Mouse (Mus musculus): ENCODE measurements around the gene Akap6.

Akap6 gene

GRCm38 (mm10) chr12:53057606-53058005 is 358.4 kb downstream of the Akap6 start:
- no peak for DNase-seq

DNA sequence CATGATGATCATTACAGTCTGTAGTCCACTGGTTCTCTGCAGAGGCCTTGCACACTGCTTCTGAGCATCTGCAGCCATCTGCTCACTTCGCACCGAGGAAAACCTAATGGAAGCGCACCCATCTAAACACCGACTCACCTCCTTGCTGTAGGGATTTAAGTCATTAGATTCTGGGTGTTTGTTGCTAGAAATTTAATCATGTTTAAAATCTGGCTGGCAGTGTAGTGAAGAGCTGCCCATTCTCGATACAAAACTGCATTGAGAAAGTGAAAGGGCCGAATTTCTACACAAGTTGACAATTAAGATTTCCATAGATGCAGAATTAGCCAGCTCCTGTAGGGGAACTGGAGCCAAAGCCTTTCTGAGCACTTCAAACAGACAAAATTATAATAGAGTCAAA is 361.7 kb downstream of the Akap6 start:
- no peak for DNase-seq

GRCm38 (mm10) chr12:53061466-53062124 is 362.4 kb downstream of the Akap6 start:
- DNase-seq: no peak

- DNase-seq: no peak
These were observed 363.8 kb downstream of the Akap6 start for GRCm38 (mm10) chr12:53063003-53063402.

GRCm38 (mm10) chr12:53064241-53064760 is 365.1 kb downstream of the Akap6 start:
- DNase-seq: no peak

DNA sequence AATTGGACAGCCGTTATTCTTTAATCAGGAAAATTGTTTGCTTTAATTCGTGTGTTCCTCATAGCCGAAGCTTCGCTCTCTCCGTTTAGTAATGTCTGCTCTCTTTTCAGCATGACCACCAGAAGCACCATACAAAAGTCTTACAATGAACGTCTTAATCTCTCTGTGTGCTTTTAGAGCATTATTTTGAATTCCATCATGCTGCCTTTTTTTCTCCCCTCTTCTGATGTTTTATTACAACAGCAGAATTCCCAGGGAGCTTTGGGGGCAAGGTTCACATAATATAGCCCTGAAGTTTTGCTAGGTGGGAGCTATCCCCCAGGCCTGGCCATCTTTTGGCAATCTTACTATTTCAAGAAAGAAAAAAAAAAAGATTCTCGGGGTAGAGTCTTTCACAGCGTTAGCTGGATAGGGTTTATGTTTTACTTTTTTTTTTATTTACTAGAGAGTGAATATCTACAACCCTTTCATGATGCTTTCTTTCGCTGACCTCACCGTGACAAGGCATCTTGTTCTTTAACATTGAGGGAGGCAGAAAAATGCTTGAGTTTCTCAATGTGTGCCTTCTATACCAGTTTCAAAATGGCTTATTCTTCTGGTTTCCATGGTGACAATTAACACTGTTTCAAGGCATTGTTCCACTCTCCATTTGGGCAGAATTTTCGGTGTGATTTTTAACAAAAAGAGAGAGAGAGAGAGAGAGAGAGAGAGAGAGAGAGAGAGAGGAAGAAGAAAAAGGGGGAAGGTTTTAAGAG is 366.0 kb downstream of the Akap6 start:
- no peak for DNase-seq

DNA sequence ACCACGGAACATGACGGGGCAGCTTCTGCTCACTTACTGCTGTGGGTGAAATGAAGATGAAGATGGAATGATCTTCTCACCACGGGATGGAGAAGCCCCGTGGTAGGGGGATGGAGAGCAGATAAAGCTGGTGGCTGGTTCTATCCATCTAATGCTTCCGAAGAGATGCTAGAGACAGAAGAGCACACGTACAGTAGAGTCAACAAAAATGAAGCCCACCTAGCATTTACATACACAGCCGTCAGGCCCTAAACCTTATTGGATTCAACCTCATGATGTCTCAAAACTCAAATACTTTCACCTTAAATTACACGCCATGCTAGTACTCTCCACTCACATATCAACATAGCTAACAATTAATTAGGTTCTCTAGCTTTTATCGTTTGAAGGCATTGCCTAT is 367.1 kb downstream of the Akap6 start:
- DNase-seq: no peak

DNA sequence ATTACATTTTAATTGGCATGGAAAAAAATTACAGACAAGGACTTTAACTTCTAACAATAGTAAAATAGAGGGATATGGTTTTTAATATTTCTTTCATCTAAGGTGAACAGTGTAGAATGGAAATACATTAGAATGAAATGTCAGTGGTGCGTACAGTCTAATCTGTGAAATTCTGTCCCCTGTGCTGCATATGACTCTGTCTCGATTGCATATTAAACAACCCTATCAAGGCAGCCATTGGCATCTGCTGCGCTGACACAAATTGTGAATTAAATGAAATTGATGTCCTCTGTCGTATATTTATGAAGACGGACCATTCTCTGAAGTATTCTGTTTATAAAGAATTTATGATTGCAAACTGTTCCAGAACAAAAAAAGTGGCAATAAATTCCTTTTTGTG is 371.7 kb downstream of the Akap6 start:
- DNase-seq: no peak

GRCm38 (mm10) chr12:53076595-53077400 is 377.6 kb downstream of the Akap6 start:
- no peak for DNase-seq

DNA sequence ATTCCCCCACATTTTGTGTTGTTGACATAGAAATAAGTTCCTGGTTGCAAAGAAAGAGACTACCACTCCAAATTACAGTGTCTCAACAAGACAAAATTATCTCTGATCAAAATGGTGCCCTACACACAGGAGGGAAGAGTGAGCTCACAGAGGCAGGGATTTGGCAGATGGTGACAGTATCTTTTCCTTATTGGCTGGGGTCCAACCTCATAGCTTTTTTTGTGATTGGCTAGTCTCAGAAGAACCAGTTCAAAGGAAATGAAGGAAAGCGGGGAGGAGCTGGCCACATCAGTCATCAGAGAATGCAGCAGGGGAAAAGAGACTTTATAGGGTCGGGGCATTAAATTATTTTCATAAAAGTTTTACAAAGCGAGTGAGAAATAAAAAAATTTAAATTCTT is 386.6 kb downstream of the Akap6 start:
- DNase-seq: no peak

DNA sequence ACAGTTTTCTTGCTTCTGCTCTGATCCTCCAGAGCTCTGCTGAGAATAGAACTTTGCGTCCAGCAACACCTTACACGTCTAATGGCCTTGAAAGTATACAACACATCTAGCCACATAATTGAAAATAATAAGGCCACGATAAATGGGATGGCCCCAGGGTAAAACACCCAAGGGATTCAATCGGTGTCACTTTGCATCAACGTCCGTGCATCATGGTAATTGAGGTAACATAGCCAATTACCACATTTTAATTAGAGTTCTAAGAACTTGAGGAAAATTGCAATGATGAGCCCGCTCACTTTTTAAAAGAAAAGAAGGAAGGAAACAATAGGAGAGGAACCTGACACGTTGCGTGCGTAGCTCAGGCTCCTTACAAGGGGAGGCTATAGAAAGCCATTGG is 413.1 kb downstream of the Akap6 start:
- DNase-seq: no peak

GRCm38 (mm10) chr12:53119352-53119751 is 420.2 kb downstream of the Akap6 start:
- no peak for DNase-seq

DNA sequence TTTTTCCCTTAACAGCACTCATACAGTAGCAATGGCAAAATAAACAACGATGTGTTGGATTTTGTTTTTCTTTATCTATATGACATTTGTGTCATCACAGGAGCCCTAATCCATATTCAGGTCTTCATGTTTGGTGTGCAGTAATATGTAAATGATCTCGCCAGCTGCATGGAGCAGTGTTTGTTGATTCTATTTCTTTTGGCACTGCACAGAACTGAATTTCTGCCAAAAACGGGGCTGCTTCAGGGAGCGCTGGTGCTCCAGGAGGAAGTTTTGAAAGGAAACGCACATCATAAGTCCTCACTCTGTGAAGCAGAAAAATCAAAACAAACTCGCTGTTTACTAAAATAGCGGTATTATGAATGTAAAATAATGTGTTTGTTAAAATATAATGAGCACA is 424.9 kb downstream of the Akap6 start:
- no peak for DNase-seq

DNA sequence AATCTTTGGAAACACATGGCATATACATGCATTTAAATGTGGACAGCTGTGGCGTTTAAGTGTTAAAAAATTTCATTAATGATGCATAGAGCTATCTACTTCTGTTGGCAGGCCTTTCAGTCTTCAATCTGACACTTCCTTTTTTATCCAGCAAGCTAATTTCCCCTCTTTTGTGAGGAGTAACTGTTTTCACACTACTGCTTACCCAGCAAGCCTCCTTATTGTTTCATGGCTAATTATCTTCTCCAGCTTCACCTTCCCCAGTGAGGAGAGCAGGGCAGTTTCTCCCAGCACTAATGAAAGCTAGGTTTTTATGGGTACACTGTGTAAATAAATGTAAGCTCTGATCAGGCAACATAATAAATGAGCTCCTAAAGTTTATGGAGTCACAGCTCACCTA is 425.5 kb downstream of the Akap6 start:
- no peak for DNase-seq

DNA sequence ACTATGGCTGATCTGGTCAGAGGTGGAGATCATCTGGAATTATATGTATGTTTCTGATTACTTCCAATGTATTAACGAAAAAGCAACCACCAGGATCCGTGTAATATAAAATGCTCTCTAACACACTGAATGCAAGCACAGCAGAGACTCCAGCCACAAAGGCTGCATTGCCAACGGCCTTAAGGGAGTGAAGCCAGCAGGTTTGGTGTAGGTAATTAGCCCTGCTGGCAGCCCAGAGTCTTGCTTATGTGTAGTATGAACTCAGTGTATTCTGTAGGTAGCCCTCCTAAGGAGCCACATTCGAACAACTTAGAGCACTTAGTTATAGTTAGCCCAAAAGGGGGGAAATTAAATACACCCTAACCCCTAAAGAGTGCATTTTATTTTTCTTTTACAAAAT is 426.1 kb downstream of the Akap6 start:
- no peak for DNase-seq

DNA sequence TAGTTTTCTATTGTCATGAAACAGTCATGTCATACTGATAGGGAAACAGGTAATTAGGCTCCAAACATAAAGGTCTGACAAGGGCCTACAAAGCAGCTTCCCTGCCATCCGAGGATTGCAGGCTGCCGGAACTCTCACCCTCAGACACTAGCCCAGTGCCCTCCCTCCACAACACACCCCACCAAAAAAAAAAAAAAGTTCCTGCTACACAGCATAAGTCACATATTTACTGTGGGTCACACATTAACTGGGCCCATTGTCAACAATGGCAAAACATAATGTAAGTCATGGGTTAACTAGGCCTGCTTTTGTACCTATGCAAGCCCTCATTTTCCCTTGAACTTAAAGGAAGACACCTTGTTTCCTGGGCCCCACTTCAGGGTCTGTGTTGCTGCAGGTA is 435.0 kb downstream of the Akap6 start:
- no peak for DNase-seq

- no peak for DNase-seq
These were observed 438.1 kb downstream of the Akap6 start for GRCm38 (mm10) chr12:53137331-53137730.

DNA sequence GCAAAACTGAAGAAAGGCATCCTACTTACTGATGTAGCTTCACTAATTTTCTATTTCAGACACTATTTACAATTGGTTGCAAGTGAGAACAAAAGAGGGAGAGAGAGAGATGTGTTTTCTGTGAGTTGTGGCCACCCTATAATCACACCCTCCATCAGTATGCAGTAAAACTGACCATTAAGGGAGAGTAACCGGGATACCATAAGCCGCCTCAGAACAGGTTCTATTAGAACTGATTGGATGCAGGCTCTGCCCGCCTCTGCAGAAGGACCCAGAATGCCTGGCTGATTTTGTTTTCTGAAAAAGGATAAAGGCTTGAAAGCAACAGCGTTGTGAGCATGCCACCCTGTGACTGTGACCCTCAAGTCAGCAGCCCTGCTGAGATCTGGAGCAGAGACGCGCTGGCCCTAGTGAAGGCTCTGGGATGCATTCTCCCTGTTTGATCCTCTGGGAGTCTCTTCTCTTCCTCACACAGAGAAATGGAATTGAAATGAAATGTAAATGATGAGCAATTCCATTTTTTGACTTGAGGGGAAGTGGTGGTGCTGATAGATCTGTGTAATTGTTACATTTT is 445.0 kb downstream of the Akap6 start:
- no peak for DNase-seq

- DNase-seq: no peak
These were observed 445.6 kb downstream of the Akap6 start for GRCm38 (mm10) chr12:53144760-53145159.

DNA sequence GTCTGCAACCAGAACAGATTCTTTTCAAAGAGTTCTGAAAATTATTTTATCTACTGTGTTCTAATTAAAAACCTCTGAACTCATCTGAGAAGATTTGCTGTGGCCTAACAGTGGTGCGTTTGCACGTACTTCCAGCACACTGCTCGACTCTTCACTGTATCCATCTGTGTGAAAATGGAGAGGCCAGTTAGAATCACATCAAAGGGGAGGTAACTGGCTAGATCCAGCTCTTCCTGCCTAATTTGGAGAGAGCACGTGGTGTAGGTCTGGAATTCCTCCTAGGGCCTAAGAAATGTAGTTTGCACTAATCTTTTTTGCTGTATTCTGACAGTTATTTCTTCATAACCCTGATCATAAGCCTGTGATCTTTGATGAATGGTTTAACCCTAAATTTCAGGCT is 446.3 kb downstream of the Akap6 start:
- DNase-seq: no peak

DNA sequence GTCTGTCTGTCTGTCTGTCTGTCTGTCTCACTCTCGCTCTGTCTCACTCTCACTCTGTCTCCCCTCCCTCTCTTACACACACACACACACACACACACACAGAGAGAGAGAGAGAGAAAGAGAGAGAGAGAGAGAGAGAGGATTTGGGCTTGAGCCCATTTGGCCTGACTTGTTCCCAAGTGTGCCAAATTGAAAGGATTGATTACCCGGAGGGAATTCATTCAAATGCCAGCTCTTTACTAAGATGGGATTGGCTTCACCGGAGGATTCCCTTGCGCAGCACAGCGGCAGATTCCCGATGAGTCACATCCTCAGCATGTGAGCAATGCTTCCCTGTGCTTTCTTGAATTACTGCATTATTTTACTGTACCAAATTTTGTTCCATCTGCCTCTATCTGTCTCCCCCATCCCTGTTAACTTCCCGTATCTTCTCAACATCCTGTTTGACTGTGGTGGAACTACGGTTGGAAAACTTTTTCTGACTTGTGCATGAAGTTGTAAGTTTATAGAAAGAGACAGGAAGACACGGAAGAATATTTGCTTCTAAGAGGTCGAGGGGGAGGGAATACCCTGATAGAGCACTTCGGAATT is 447.4 kb downstream of the Akap6 start:
- DNase-seq: no peak

DNA sequence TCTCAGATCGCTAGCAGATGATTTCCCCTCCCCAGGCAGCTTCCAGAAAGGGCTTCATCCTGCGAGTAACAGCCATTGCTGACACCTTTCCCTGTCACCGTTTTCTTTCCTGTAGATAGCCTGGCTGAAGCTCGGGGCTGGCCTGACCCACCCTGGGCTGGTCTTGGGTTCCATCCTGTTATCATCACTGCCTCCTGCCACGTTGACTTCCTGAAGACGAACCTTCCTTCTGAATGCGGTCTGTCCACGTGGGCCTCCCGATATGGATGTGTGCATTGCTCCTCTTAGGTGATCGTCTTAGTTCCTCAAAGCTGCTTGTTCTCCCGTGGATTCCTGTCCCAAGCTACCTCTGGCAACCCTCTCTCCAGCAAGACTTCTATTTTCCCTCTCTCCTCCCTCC is 448.5 kb downstream of the Akap6 start:
- no peak for DNase-seq

Data from B cell, adult 2 months (primary cell).